Comparison of ENCODE assay signal across 9 mouse cellular contexts in genomic region chr13:49131946-49132687, GRCm38 (mm10). TPM values are rescaled to one million over a fixed set of nuclear protein-coding genes. Genes with fewer than 3 reads are reported as not detected.
DNase-seq lines count a peak whose midpoint lies in the region; ATAC-seq and TF ChIP-seq lines count a peak whose summit lies in the region.
"Had no signal": no experiment of that assay in that cellular context is flagged by ENCODE, and none has a peak within 500 bp of the region (broad histone marks: within the 10 kb centered on the region; RNA-seq: fewer than 3 reads in every experiment).

No protein-coding gene starts in this region.

- no peak for TF ChIP-seq EP300 in liver, postnatal 0 days (IDR thresholded peaks at IDR 0.05; ENCODE audit: low read depth)

- no peak for TF ChIP-seq CTCF in liver, postnatal 0 days (IDR thresholded peaks at IDR 0.05; ENCODE audit: low read depth)

- ATAC-seq in midbrain, embryonic 14.5 days (ENCODE audit: low FRiP score, low TSS enrichment) = no peak
- peak; percentile 27; the same call in 1 of the 2 replicates for ATAC-seq in hindbrain, embryonic 12.5 days (ENCODE audit: low FRiP score)
- peak; percentile 50; the same call in 1 of the 2 replicates for ATAC-seq in liver, postnatal 0 days

- H3K9ac ChIP-seq in midbrain, embryonic 14.5 days (replicated peaks; ENCODE audit: low read length) = no peak overlapping the region
- H3K9ac ChIP-seq in hindbrain, embryonic 12.5 days = 0 out of 2 replicates have a peak overlapping the region, but pooled peaks have one; percentile 19
- no peak overlapping the region for H3K9ac ChIP-seq in liver, postnatal 0 days (replicated peaks)

- H3K27me3 ChIP-seq in midbrain, embryonic 10.5 days (ENCODE audit: low read depth, poor library complexity, severe bottlenecking) = no peaks in the 10 kb centered on the region
- H3K27me3 ChIP-seq in midbrain, embryonic 14.5 days (ENCODE audit: control insufficient read depth, insufficient read depth, low read length) = no peaks in the 10 kb centered on the region
- no peaks in the 10 kb centered on the region for H3K27me3 ChIP-seq in hindbrain, embryonic 12.5 days
- H3K27me3 ChIP-seq in liver, postnatal 0 days (ENCODE audit: insufficient read depth, low read length) = no peaks in the 10 kb centered on the region

- no peak overlapping the region for H3K4me3 ChIP-seq in midbrain, embryonic 10.5 days
- no peak overlapping the region for H3K4me3 ChIP-seq in midbrain, embryonic 14.5 days (replicated peaks; ENCODE audit: low read depth, low read length)
- no peak overlapping the region for H3K4me3 ChIP-seq in hindbrain, embryonic 12.5 days
- no peak overlapping the region for H3K4me3 ChIP-seq in liver, postnatal 0 days (ENCODE audit: low read depth, low read length)
- H3K4me3 ChIP-seq: erythroblast, embryonic 14.5 days had no signal

- 84% methylated on average over 7 of the region's 7 CpGs for WGBS in midbrain, embryonic 10.5 days
- 72% methylated on average over 7 of the region's 7 CpGs for WGBS in midbrain, embryonic 14.5 days
- 68% methylated on average over 7 of the region's 7 CpGs for WGBS in hindbrain, embryonic 12.5 days
- WGBS in liver, postnatal 0 days (ENCODE audit: insufficient replicate concordance) = 51% methylated on average over 7 of the region's 7 CpGs

- no peak for DNase-seq in midbrain, embryonic 10.5 days (ENCODE audit: low spot score)
- no peak for DNase-seq in midbrain, embryonic 14.5 days
- no peak for DNase-seq in liver, postnatal 0 days
- DNase-seq in thymus, postnatal 36 days = peak; percentile 11 to 25
- no peak for DNase-seq in layer of hippocampus, postnatal 25 days (ENCODE audit: extremely low spot score in 1 of 2, low spot score in 1 of 2)
- no peak for DNase-seq in lung, postnatal 14 days
- DNase-seq: lung, postnatal 36 days had no signal

- H3K9me3 ChIP-seq in midbrain, embryonic 10.5 days (replicated peaks) = no peaks in the 10 kb centered on the region
- H3K9me3 ChIP-seq in midbrain, embryonic 14.5 days (ENCODE audit: control insufficient read depth, low read length) = no peaks in the 10 kb centered on the region
- H3K9me3 ChIP-seq in hindbrain, embryonic 12.5 days (replicated peaks) = no peaks in the 10 kb centered on the region
- H3K9me3 ChIP-seq in liver, postnatal 0 days (ENCODE audit: low read length) = no peaks in the 10 kb centered on the region

- no peak overlapping the region for H3K4me2 ChIP-seq in midbrain, embryonic 14.5 days (ENCODE audit: low read length)
- H3K4me2 ChIP-seq in hindbrain, embryonic 12.5 days (replicated peaks) = no peak overlapping the region
- H3K4me2 ChIP-seq in liver, postnatal 0 days (ENCODE audit: low read depth, low read length) = no peak overlapping the region

- H3K4me1 ChIP-seq in midbrain, embryonic 10.5 days = peaks cover 56% of the 10 kb centered on the region
- H3K4me1 ChIP-seq in midbrain, embryonic 14.5 days (ENCODE audit: control insufficient read depth, insufficient read depth, low read length) = peaks cover 68% of the 10 kb centered on the region
- peaks cover 66% of the 10 kb centered on the region for H3K4me1 ChIP-seq in hindbrain, embryonic 12.5 days
- H3K4me1 ChIP-seq in liver, postnatal 0 days (ENCODE audit: insufficient read depth) = peaks cover 7% of the 10 kb centered on the region

- H3K36me3 ChIP-seq in midbrain, embryonic 10.5 days = 0 out of 2 replicates have a peak, but pooled peaks cover 4% of the 10 kb centered on the region
- peaks cover 3% of the 10 kb centered on the region; the same call in 1 of the 2 replicates for H3K36me3 ChIP-seq in midbrain, embryonic 14.5 days (ENCODE audit: control insufficient read depth, insufficient read depth, low read length)
- H3K36me3 ChIP-seq in hindbrain, embryonic 12.5 days = 0 out of 2 replicates have a peak, but pooled peaks cover 3% of the 10 kb centered on the region
- H3K36me3 ChIP-seq in liver, postnatal 0 days (replicated peaks; ENCODE audit: insufficient read depth, low read length) = no peaks in the 10 kb centered on the region

- peak overlapping the region; percentile 82 for H3K27ac ChIP-seq in midbrain, embryonic 10.5 days (replicated peaks)
- H3K27ac ChIP-seq in midbrain, embryonic 14.5 days (replicated peaks; ENCODE audit: low read depth, low read length) = no peak overlapping the region; the same call in 1 of the 2 replicates
- H3K27ac ChIP-seq in hindbrain, embryonic 12.5 days = peak overlapping the region; percentile 74
- no peak overlapping the region for H3K27ac ChIP-seq in liver, postnatal 0 days (ENCODE audit: low read depth)

RNA-seq across cellular contexts. Expression of gene Wnk2, which starts 15.7 kb away (rescaled TPM):
- 4.3 and 6.9 TPM in 2 replicates for polyA plus RNA-seq in midbrain, embryonic 10.5 days (2016; fragmentation: Nextera tagmentation; extraction: Ambion mirVana)
- polyA plus RNA-seq in midbrain, embryonic 14.5 days (2014; fragmentation: Nextera tagmentation; extraction: Ambion mirVana) = 27.1 and 29.0 TPM in 2 replicates
- 16.0 and 16.2 TPM in 2 replicates for polyA plus RNA-seq in hindbrain, embryonic 12.5 days (2016; fragmentation: Nextera tagmentation; extraction: Ambion mirVana)
- 0.13 and 0.15 TPM in 2 replicates for polyA plus RNA-seq in liver, postnatal 0 days (2015; fragmentation: Nextera tagmentation; extraction: Ambion mirVana)
- total RNA-seq in layer of hippocampus, postnatal 25 days (2021) = 10 to 100 TPM; 88.2 to 98.9 TPM
- polyA plus RNA-seq: erythroblast, embryonic 14.5 days had no signal

RNA-seq across cellular contexts. Expression of gene Ninj1, which starts 55.2 kb away (rescaled TPM):
- 23.1 and 24.3 TPM in 2 replicates for polyA plus RNA-seq in midbrain, embryonic 10.5 days (2016; fragmentation: Nextera tagmentation; extraction: Ambion mirVana)
- 15.3 and 22.0 TPM in 2 replicates for polyA plus RNA-seq in midbrain, embryonic 14.5 days (2014; fragmentation: Nextera tagmentation; extraction: Ambion mirVana)
- polyA plus RNA-seq in hindbrain, embryonic 12.5 days (2016; fragmentation: Nextera tagmentation; extraction: Ambion mirVana) = 26.5 and 28.1 TPM in 2 replicates
- 106 and 118 TPM in 2 replicates for polyA plus RNA-seq in liver, postnatal 0 days (2015; fragmentation: Nextera tagmentation; extraction: Ambion mirVana)
- total RNA-seq in layer of hippocampus, postnatal 25 days (2021) = 10 to 100 TPM; 23.6 to 25.1 TPM

Comparison
In these comparisons a context has a peak if more than half of its experiments do, and no peak if none do; other contexts are left out.
1. H3K27ac ChIP-seq: peak in midbrain, embryonic 10.5 days (single experiment) and hindbrain, embryonic 12.5 days (single experiment); none in midbrain, embryonic 14.5 days (single experiment) and liver, postnatal 0 days (single experiment).
2. DNase-seq: peak in thymus, postnatal 36 days (2 of 2); none in midbrain, embryonic 10.5 days (single experiment), midbrain, embryonic 14.5 days (single experiment), liver, postnatal 0 days (single experiment), layer of hippocampus, postnatal 25 days (0 of 2) and lung, postnatal 14 days (single experiment).